Mouse (Mus musculus): ENCODE results near the gene Elavl1. TPM values are rescaled to one million over a fixed set of nuclear protein-coding genes. Genes with fewer than 3 reads are reported as not detected.
A peak's percentile ranks its signal among the peaks of the same experiment; 100 is the strongest.

Elavl1 gene
- polyA plus RNA-seq, 1 experiment from 2014 or later = 90.9 TPM

- Histone ChIP-seq H3K27ac (ENCODE audit: low read length) (no peak overlapping the region), H3K9me3 (ENCODE audit: low read length) (no peaks in the 10 kb centered on the region), H3K9ac (replicated peaks; ENCODE audit: low read depth) (no peak overlapping the region), H3K4me2 (replicated peaks; ENCODE audit: low read depth, low read length) (no peak overlapping the region), H3K4me1 (ENCODE audit: insufficient read depth, low read depth, low read length) (peaks cover 2% of the 10 kb centered on the region; the same call in 1 of the 2 replicates), H3K27me3 (replicated peaks; ENCODE audit: insufficient read depth, low read length) (no peaks in the 10 kb centered on the region), H3K36me3 (ENCODE audit: insufficient read depth, low read length) (peaks cover 27% of the 10 kb centered on the region), H3K4me3 (ENCODE audit: low read depth, low read length) (no peak overlapping the region)
- DNase-seq (ENCODE audit: low spot score) = no peak
- no peak for TF ChIP-seq EP300 (IDR thresholded peaks at IDR 0.05)
- no peak for TF ChIP-seq CTCF (IDR thresholded peaks at IDR 0.05)
- ATAC-seq = no peak
- 92% methylated on average over 5 of the region's 5 CpGs for WGBS
Measured at GRCm38 (mm10) chr8:4245061-4245460, 80.2 kb downstream of the Elavl1 start.

GRCm38 (mm10) chr8:4239193-4239890, 85.9 kb downstream of the Elavl1 start:
- no peak for TF ChIP-seq CTCF (IDR thresholded peaks at IDR 0.05)
- TF ChIP-seq EP300 (IDR thresholded peaks at IDR 0.05) = no peak
- H3K9ac ChIP-seq (replicated peaks; ENCODE audit: low read depth) = peak overlapping the region; percentile 78
- H3K9me3 ChIP-seq (ENCODE audit: low read length) = no peaks in the 10 kb centered on the region
- ATAC-seq (peak; percentile 7), DNase-seq (ENCODE audit: low spot score) (peak; percentile 35)
- WGBS = 9% methylated on average over 19 of the region's 19 CpGs
- H3K4me3 ChIP-seq (ENCODE audit: low read depth, low read length) = peak overlapping the region; percentile 77
- H3K36me3 ChIP-seq (ENCODE audit: insufficient read depth, low read length) = peaks cover 15% of the 10 kb centered on the region; the same call in 1 of the 2 replicates
- H3K4me2 ChIP-seq (replicated peaks; ENCODE audit: low read depth, low read length) = peak overlapping the region; percentile 85
- no peaks in the 10 kb centered on the region for H3K27me3 ChIP-seq (replicated peaks; ENCODE audit: insufficient read depth, low read length)
- H3K4me1 ChIP-seq (ENCODE audit: insufficient read depth, low read depth, low read length) = peaks cover 9% of the 10 kb centered on the region; the same call in 1 of the 2 replicates
- H3K27ac ChIP-seq (ENCODE audit: low read length) = peak overlapping the region; percentile 95

- peak within 1 kb of the TSS; percentile 95 for H3K27ac ChIP-seq (ENCODE audit: low read length)
- TF ChIP-seq CTCF (IDR thresholded peaks at IDR 0.05) (peak; percentile 75), EP300 (IDR thresholded peaks at IDR 0.05) (no peak)
- H3K27me3 ChIP-seq (replicated peaks; ENCODE audit: insufficient read depth, low read length) = no peaks in the 10 kb centered on the region
- H3K36me3 ChIP-seq (ENCODE audit: insufficient read depth, low read length) = peaks cover 7% of the 10 kb centered on the region; the same call in 1 of the 2 replicates
- peak within 1 kb of the TSS; percentile 77 for H3K4me3 ChIP-seq (ENCODE audit: low read depth, low read length)
- H3K9me3 ChIP-seq (ENCODE audit: low read length) = no peaks in the 10 kb centered on the region
- H3K4me1 ChIP-seq (ENCODE audit: insufficient read depth, low read depth, low read length) = peaks cover 9% of the 10 kb centered on the region; the same call in 1 of the 2 replicates
- peak; percentile 96 for ATAC-seq
- DNase-seq (ENCODE audit: low spot score) = peak; percentile 100
- H3K4me2 ChIP-seq (replicated peaks; ENCODE audit: low read depth, low read length) = peak within 1 kb of the TSS; percentile 85
- WGBS = 1% methylated on average over 56 of the region's 71 CpGs
- H3K9ac ChIP-seq (replicated peaks; ENCODE audit: low read depth) = peak within 1 kb of the TSS; percentile 78
Measured at GRCm38 (mm10) chr8:4238434-4239192, 86.6 kb downstream of the Elavl1 start, which contains the start of the genes Map2k7 and Gm49320. Gene Map2k7, plus strand, starts transcription at chr8:4238740. Gene Gm49320, plus strand, starts transcription at chr8:4238865.

GRCm38 (mm10) chr8:4237814-4238433, 87.3 kb downstream of the Elavl1 start:
- WGBS = 14% methylated on average over 15 of the region's 15 CpGs
- H3K27me3 ChIP-seq (replicated peaks; ENCODE audit: insufficient read depth, low read length) = no peaks in the 10 kb centered on the region
- peak overlapping the region; percentile 85 for H3K4me2 ChIP-seq (replicated peaks; ENCODE audit: low read depth, low read length)
- DNase-seq (ENCODE audit: low spot score) (peak; percentile 37), ATAC-seq (no peak)
- TF ChIP-seq CTCF (IDR thresholded peaks at IDR 0.05) (no peak), EP300 (IDR thresholded peaks at IDR 0.05) (no peak)
- H3K4me1 ChIP-seq (ENCODE audit: insufficient read depth, low read depth, low read length) = peaks cover 9% of the 10 kb centered on the region; the same call in 1 of the 2 replicates
- peak overlapping the region; percentile 78 for H3K9ac ChIP-seq (replicated peaks; ENCODE audit: low read depth)
- peak overlapping the region; percentile 77 for H3K4me3 ChIP-seq (ENCODE audit: low read depth, low read length)
- no peaks in the 10 kb centered on the region for H3K9me3 ChIP-seq (ENCODE audit: low read length)
- H3K27ac ChIP-seq (ENCODE audit: low read length) = peak overlapping the region; percentile 95
- 0 out of 2 replicates have a peak, but pooled peaks cover 3% of the 10 kb centered on the region for H3K36me3 ChIP-seq (ENCODE audit: insufficient read depth, low read length)

Other genes with a start within 250 kb of the Elavl1 start
- not detected in 2 replicates for gene Cd209f, start 219.6 kb downstream of the Elavl1 start, polyA plus RNA-seq (2015; fragmentation: Nextera tagmentation; extraction: Ambion mirVana)
- gene Cd209g, start 191.3 kb downstream of the Elavl1 start, polyA plus RNA-seq (2015; fragmentation: Nextera tagmentation; extraction: Ambion mirVana) = not detected in 2 replicates
- gene Evi5l, start 158.8 kb downstream of the Elavl1 start, polyA plus RNA-seq (2015; fragmentation: Nextera tagmentation; extraction: Ambion mirVana) = 11.3 and 11.9 TPM in 2 replicates
- 0.89 and 0.99 TPM in 2 replicates for gene Prr36, start 108.0 kb downstream of the Elavl1 start, polyA plus RNA-seq (2015; fragmentation: Nextera tagmentation; extraction: Ambion mirVana)
- 6.0 and 7.8 TPM in 2 replicates for gene Lrrc8e, start 98.6 kb downstream of the Elavl1 start, polyA plus RNA-seq (2015; fragmentation: Nextera tagmentation; extraction: Ambion mirVana)
- gene Map2k7, start 86.7 kb downstream of the Elavl1 start, polyA plus RNA-seq (2015; fragmentation: Nextera tagmentation; extraction: Ambion mirVana) = 22.9 and 23.6 TPM in 2 replicates
- gene Gm49320, start 86.5 kb downstream of the Elavl1 start, polyA plus RNA-seq (2015; fragmentation: Nextera tagmentation; extraction: Ambion mirVana) = 0.25 and 0.86 TPM in 2 replicates
- 2.2 and 4.3 TPM in 2 replicates for gene Tgfbr3l, start 77.2 kb downstream of the Elavl1 start, polyA plus RNA-seq (2015; fragmentation: Nextera tagmentation; extraction: Ambion mirVana)
- 27.5 and 28.9 TPM in 2 replicates for gene Snapc2, start 72.3 kb downstream of the Elavl1 start, polyA plus RNA-seq (2015; fragmentation: Nextera tagmentation; extraction: Ambion mirVana)
- gene Ctxn1, start 66.1 kb downstream of the Elavl1 start, polyA plus RNA-seq (2015; fragmentation: Nextera tagmentation; extraction: Ambion mirVana) = 35.1 and 38.4 TPM in 2 replicates
- gene Timm44, start 49.5 kb downstream of the Elavl1 start, polyA plus RNA-seq (2015; fragmentation: Nextera tagmentation; extraction: Ambion mirVana) = 30.7 and 36.1 TPM in 2 replicates
- gene Ccl25, start 203 bp downstream of the Elavl1 start, polyA plus RNA-seq (2015; fragmentation: Nextera tagmentation; extraction: Ambion mirVana) = 4.3 and 4.9 TPM in 2 replicates
- 55.3 and 58.6 TPM in 2 replicates for gene Cers4, start 167.6 kb upstream of the Elavl1 start, polyA plus RNA-seq (2015; fragmentation: Nextera tagmentation; extraction: Ambion mirVana)

Data from lung, postnatal 0 days (tissue).